Mouse (Mus musculus): ENCODE results near the gene Zhx3. TPM values are rescaled to one million over a fixed set of nuclear protein-coding genes. Genes with fewer than 3 reads are reported as not detected.

Gene Zhx3
- polyA plus RNA-seq, 1 experiment from 2014 or later = 6.8 TPM

DNA sequence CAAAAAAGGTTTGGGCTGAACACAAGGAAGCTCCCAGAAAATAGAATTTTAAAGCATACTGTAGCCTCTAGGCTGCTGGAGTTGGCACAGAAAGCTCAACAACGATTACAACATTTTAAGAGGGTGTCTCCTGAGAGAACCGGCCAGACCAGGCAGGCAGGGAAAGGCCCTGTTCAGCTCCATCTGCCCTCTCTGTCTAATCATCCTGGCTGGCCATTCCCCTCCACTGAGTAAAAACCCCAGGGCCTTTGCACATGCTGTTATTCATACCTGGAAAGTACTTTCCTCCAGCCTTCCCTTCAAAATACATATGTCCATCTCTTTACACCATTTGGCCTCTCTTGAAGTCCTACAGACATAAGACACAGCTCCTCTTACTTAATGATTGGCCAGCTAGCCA, 143.4 kb downstream of the Zhx3 start:
- no peak overlapping the region for H3K9ac ChIP-seq (ENCODE audit: low read length)
- peaks cover 16% of the 10 kb centered on the region for H3K36me3 ChIP-seq (ENCODE audit: control insufficient read depth, insufficient read depth, low read length)
- H3K4me1 ChIP-seq (ENCODE audit: control insufficient read depth in 2 of 2, insufficient read depth in 2 of 2, low read length in 2 of 2) = peaks cover 17 to 32% of the 10 kb centered on the region in 2 experiments
- H3K4me3 ChIP-seq (ENCODE audit: control insufficient read depth in 1 of 2, insufficient read depth in 1 of 2, low read depth in 1 of 2, low read length in 2 of 2) = no peak overlapping the region
- H3K9me3 ChIP-seq (ENCODE audit: control insufficient read depth, low read length) = no peaks in the 10 kb centered on the region
- no peaks in the 10 kb centered on the region for H3K27me3 ChIP-seq (ENCODE audit: control insufficient read depth, insufficient read depth, low read length)
- 72% methylated on average over 2 of the region's 2 CpGs for WGBS
- ATAC-seq (ENCODE audit: insufficient number of reproducible peaks, insufficient read depth, low FRiP score, low read depth) = no peak
- no peak overlapping the region for H3K4me2 ChIP-seq (ENCODE audit: low read length)
- H3K27ac ChIP-seq (replicated peaks in 1 of 2; ENCODE audit: control insufficient read depth in 1 of 2, insufficient read depth in 1 of 2, low read depth in 2 of 2, low read length in 2 of 2) = no peak overlapping the region

DNA sequence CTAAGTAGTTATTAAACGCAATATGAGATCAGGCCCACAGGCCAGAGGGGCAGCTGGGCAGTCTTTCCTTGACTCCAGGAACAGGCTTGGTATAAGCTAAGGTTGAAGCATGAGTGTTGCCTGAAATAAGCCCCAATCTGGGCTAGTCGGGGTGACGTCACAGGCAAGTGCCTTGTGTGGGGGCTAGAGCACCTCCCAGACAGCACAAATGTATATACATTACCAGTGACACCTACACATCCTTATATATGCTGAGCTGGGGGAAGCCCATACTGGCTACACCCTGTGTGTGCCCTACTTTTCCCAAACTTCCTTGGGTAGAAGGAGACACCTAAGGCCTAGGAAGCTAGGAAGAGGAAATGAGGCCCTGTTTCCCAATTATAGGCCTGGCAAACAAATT, 143.8 kb downstream of the Zhx3 start:
- Histone ChIP-seq H3K4me2 (ENCODE audit: low read length) (no peak overlapping the region), H3K9me3 (ENCODE audit: control insufficient read depth, low read length) (no peaks in the 10 kb centered on the region), H3K9ac (ENCODE audit: low read length) (no peak overlapping the region), H3K4me1 (ENCODE audit: control insufficient read depth in 2 of 2, insufficient read depth in 2 of 2, low read length in 2 of 2) (peaks cover 14 to 28% of the 10 kb centered on the region in 2 experiments), H3K27me3 (ENCODE audit: control insufficient read depth, insufficient read depth, low read length) (no peaks in the 10 kb centered on the region), H3K27ac (replicated peaks in 1 of 2; ENCODE audit: control insufficient read depth in 1 of 2, insufficient read depth in 1 of 2, low read depth in 2 of 2, low read length in 2 of 2) (no peak overlapping the region), H3K36me3 (ENCODE audit: control insufficient read depth, insufficient read depth, low read length) (peaks cover 20% of the 10 kb centered on the region), H3K4me3 (ENCODE audit: control insufficient read depth in 1 of 2, insufficient read depth in 1 of 2, low read depth in 1 of 2, low read length in 2 of 2) (no peak overlapping the region)
- WGBS = 88% methylated on average over 3 of the region's 3 CpGs
- no peak for ATAC-seq (ENCODE audit: insufficient number of reproducible peaks, insufficient read depth, low FRiP score, low read depth)

- H3K9ac ChIP-seq (ENCODE audit: low read length) = no peak overlapping the region
- H3K4me1 ChIP-seq (ENCODE audit: control insufficient read depth in 2 of 2, insufficient read depth in 2 of 2, low read length in 2 of 2) = peaks cover 3 to 11% of the 10 kb centered on the region in 2 experiments; a peak in 3 of 4 replicates
- no peak for ATAC-seq (ENCODE audit: insufficient number of reproducible peaks, insufficient read depth, low FRiP score, low read depth)
- no peak overlapping the region for H3K4me2 ChIP-seq (ENCODE audit: low read length)
- H3K36me3 ChIP-seq (ENCODE audit: control insufficient read depth, insufficient read depth, low read length) = peaks cover 46% of the 10 kb centered on the region
- 75% methylated on average over 6 of the region's 6 CpGs for WGBS
- no peak overlapping the region for H3K4me3 ChIP-seq (ENCODE audit: control insufficient read depth in 1 of 2, insufficient read depth in 1 of 2, low read depth in 1 of 2, low read length in 2 of 2)
- no peak overlapping the region for H3K27ac ChIP-seq (replicated peaks in 1 of 2; ENCODE audit: control insufficient read depth in 1 of 2, insufficient read depth in 1 of 2, low read depth in 2 of 2, low read length in 2 of 2)
- H3K9me3 ChIP-seq (ENCODE audit: control insufficient read depth, low read length) = no peaks in the 10 kb centered on the region
- no peaks in the 10 kb centered on the region for H3K27me3 ChIP-seq (ENCODE audit: control insufficient read depth, insufficient read depth, low read length)
Observed at GRCm38 (mm10) chr2:160725877-160726864, 146.6 kb downstream of the Zhx3 start.

- Histone ChIP-seq H3K4me3 (ENCODE audit: control insufficient read depth in 1 of 2, insufficient read depth in 1 of 2, low read depth in 1 of 2, low read length in 2 of 2) (no peak overlapping the region), H3K27ac (replicated peaks in 1 of 2; ENCODE audit: control insufficient read depth in 1 of 2, insufficient read depth in 1 of 2, low read depth in 2 of 2, low read length in 2 of 2) (no peak overlapping the region), H3K4me2 (ENCODE audit: low read length) (no peak overlapping the region), H3K9me3 (ENCODE audit: control insufficient read depth, low read length) (no peaks in the 10 kb centered on the region), H3K9ac (ENCODE audit: low read length) (no peak overlapping the region), H3K4me1 (ENCODE audit: control insufficient read depth in 2 of 2, insufficient read depth in 2 of 2, low read length in 2 of 2) (no peaks in the 10 kb centered on the region), H3K36me3 (ENCODE audit: control insufficient read depth, insufficient read depth, low read length) (peaks cover 62% of the 10 kb centered on the region), H3K27me3 (ENCODE audit: control insufficient read depth, insufficient read depth, low read length) (no peaks in the 10 kb centered on the region)
- WGBS = 84% methylated on average over 5 of the region's 5 CpGs
- ATAC-seq (ENCODE audit: insufficient number of reproducible peaks, insufficient read depth, low FRiP score, low read depth) = no peak
Observed at GRCm38 (mm10) chr2:160724536-160724935, 148.3 kb downstream of the Zhx3 start.

DNA sequence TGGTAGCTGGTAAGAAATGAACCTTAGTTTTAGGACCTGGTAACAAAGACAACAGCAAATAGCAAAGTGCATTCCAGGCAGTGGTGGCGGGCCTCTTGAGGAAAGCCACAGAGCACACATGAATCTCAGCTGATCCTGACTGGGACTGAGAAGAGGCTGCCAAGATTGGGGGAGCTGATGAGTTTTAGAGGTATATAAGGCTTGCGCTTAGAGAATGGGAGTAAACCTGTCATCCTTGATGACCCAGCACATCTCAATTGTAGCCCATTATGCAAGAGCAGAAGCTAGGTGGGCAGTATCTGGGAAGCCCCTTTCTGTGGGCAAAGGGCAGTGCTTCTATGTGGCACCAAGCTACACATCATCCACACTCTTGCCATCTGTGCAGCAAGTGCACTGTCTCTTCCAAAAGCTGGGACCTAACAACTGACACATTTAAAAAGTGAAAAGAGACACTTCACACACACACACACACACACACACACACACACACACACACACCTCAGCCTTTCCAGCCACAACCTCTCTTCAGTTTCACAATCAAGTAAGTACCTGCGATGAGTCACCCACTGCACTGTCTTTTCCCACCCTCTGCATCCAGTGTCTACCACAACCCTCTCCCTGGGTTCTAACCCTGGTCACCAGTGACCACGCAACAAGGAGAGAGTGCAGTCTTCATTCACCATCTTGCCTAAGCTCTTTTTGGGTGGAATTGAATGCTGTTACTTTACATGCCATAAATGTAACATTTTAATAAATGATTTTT, 149.0 kb downstream of the Zhx3 start:
- Histone ChIP-seq H3K4me1 (ENCODE audit: control insufficient read depth in 2 of 2, insufficient read depth in 2 of 2, low read length in 2 of 2) (no peaks in the 10 kb centered on the region), H3K36me3 (ENCODE audit: control insufficient read depth, insufficient read depth, low read length) (peaks cover 69% of the 10 kb centered on the region), H3K9ac (ENCODE audit: low read length) (no peak overlapping the region), H3K4me3 (ENCODE audit: control insufficient read depth in 1 of 2, insufficient read depth in 1 of 2, low read depth in 1 of 2, low read length in 2 of 2) (no peak overlapping the region), H3K9me3 (ENCODE audit: control insufficient read depth, low read length) (no peaks in the 10 kb centered on the region), H3K4me2 (ENCODE audit: low read length) (no peak overlapping the region), H3K27ac (replicated peaks in 1 of 2; ENCODE audit: control insufficient read depth in 1 of 2, insufficient read depth in 1 of 2, low read depth in 2 of 2, low read length in 2 of 2) (no peak overlapping the region), H3K27me3 (ENCODE audit: control insufficient read depth, insufficient read depth, low read length) (no peaks in the 10 kb centered on the region)
- WGBS = 96% methylated on average over 4 of the region's 4 CpGs
- ATAC-seq (ENCODE audit: insufficient number of reproducible peaks, insufficient read depth, low FRiP score, low read depth) = no peak

DNA sequence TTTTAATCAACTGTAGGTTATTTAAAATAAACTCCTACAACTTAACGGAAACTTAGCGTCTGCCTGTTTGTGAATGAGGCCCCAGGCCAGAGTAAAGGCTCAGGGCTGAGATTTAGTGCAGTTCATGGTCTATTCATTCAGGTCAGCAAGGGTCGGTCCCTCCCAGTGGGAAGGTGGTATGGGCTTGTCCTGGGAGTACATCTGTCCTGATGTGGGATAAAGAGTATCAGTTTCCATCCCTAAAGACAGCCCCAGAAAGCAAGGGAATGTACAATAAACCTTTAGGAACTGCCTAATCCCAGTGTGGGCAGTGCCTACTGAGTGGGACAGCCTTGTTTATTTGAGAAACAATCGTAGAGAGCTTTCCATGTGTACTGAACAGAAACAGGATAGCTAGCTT, 150.1 kb downstream of the Zhx3 start:
- Histone ChIP-seq H3K9me3 (ENCODE audit: control insufficient read depth, low read length) (no peaks in the 10 kb centered on the region), H3K27me3 (ENCODE audit: control insufficient read depth, insufficient read depth, low read length) (no peaks in the 10 kb centered on the region), H3K36me3 (ENCODE audit: control insufficient read depth, insufficient read depth, low read length) (peaks cover 80% of the 10 kb centered on the region), H3K27ac (replicated peaks in 1 of 2; ENCODE audit: control insufficient read depth in 1 of 2, insufficient read depth in 1 of 2, low read depth in 2 of 2, low read length in 2 of 2) (no peak overlapping the region), H3K9ac (ENCODE audit: low read length) (no peak overlapping the region), H3K4me2 (ENCODE audit: low read length) (no peak overlapping the region), H3K4me1 (ENCODE audit: control insufficient read depth in 2 of 2, insufficient read depth in 2 of 2, low read length in 2 of 2) (no peaks in the 10 kb centered on the region), H3K4me3 (ENCODE audit: control insufficient read depth in 1 of 2, insufficient read depth in 1 of 2, low read depth in 1 of 2, low read length in 2 of 2) (no peak overlapping the region)
- no peak for ATAC-seq (ENCODE audit: insufficient number of reproducible peaks, insufficient read depth, low FRiP score, low read depth)
- WGBS = 85% methylated on average over 4 of the region's 4 CpGs

GRCm38 (mm10) chr2:160718811-160719210, 154.0 kb downstream of the Zhx3 start:
- Histone ChIP-seq H3K27ac (replicated peaks in 1 of 2; ENCODE audit: control insufficient read depth in 1 of 2, insufficient read depth in 1 of 2, low read depth in 2 of 2, low read length in 2 of 2) (no peak overlapping the region), H3K4me1 (ENCODE audit: control insufficient read depth in 2 of 2, insufficient read depth in 2 of 2, low read length in 2 of 2) (no peaks in the 10 kb centered on the region), H3K27me3 (ENCODE audit: control insufficient read depth, insufficient read depth, low read length) (no peaks in the 10 kb centered on the region), H3K4me2 (ENCODE audit: low read length) (no peak overlapping the region), H3K4me3 (ENCODE audit: control insufficient read depth in 1 of 2, insufficient read depth in 1 of 2, low read depth in 1 of 2, low read length in 2 of 2) (no peak overlapping the region), H3K9ac (ENCODE audit: low read length) (no peak overlapping the region), H3K36me3 (ENCODE audit: control insufficient read depth, insufficient read depth, low read length) (peaks cover 96% of the 10 kb centered on the region), H3K9me3 (ENCODE audit: control insufficient read depth, low read length) (no peaks in the 10 kb centered on the region)
- 94% methylated on average over 3 of the region's 3 CpGs for WGBS
- no peak for ATAC-seq (ENCODE audit: insufficient number of reproducible peaks, insufficient read depth, low FRiP score, low read depth)
